Mouse (Mus musculus): ENCODE results near the gene Ttc28. TPM values are rescaled to one million over a fixed set of nuclear protein-coding genes. Genes with fewer than 3 reads are reported as not detected.

Ttc28 gene
- polyA plus RNA-seq, 1 experiment from 2014 or later = 12.9 TPM

DNA sequence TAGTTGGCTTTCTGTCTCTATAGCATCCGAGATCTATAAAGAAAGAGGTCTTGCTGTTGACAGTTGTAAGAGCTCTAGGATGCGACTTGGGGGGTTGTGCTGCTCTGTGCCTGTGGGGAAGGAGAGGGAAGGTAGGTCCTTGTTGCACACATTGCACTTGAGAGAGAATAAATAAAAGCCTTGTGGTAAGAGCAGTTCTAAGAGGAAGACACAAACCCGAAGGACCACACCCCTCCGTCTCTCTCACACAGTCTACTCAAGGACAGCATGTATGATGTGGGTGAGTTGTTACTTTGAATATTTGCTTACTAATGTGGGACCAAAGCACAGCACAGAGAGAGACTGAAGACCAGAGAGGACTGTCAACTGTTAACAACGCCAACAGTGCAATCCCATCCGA lies 160.2 kb downstream of the Ttc28 start:
- DNase-seq (ENCODE audit: low spot score) (no peak), ATAC-seq (ENCODE audit: insufficient number of reproducible peaks, low FRiP score, low TSS enrichment, low read depth) (no peak)
- H3K4me1 ChIP-seq (ENCODE audit: control insufficient read depth, insufficient read depth, low read length) = peaks cover 13% of the 10 kb centered on the region
- no peaks in the 10 kb centered on the region for H3K36me3 ChIP-seq (ENCODE audit: control insufficient read depth, insufficient read depth, low read length)
- H3K27ac ChIP-seq (replicated peaks; ENCODE audit: low read depth, low read length) = no peak overlapping the region
- H3K9ac ChIP-seq (ENCODE audit: low read length) = no peak overlapping the region
- H3K4me2 ChIP-seq (ENCODE audit: low read depth, severe bottlenecking) = no peak overlapping the region
- H3K9me3 ChIP-seq (ENCODE audit: control insufficient read depth, low read length) = no peaks in the 10 kb centered on the region
- no peak overlapping the region for H3K4me3 ChIP-seq (ENCODE audit: low read depth, low read length)
- WGBS = 76% methylated on average over 6 of the region's 6 CpGs
- no peaks in the 10 kb centered on the region for H3K27me3 ChIP-seq (ENCODE audit: control insufficient read depth, insufficient read depth, low read length)

- 83% methylated on average over 5 of the region's 5 CpGs for whole genome bisulfite sequencing
- Histone ChIP-seq H3K36me3 (ENCODE audit: control insufficient read depth, insufficient read depth, low read length) (no peaks in the 10 kb centered on the region), H3K4me2 (ENCODE audit: low read depth, severe bottlenecking) (no peak overlapping the region), H3K4me3 (ENCODE audit: low read depth, low read length) (no peak overlapping the region), H3K27me3 (ENCODE audit: control insufficient read depth, insufficient read depth, low read length) (no peaks in the 10 kb centered on the region), H3K9ac (ENCODE audit: low read length) (no peak overlapping the region), H3K27ac (replicated peaks; ENCODE audit: low read depth, low read length) (no peak overlapping the region), H3K4me1 (ENCODE audit: control insufficient read depth, insufficient read depth, low read length) (peaks cover 22% of the 10 kb centered on the region), H3K9me3 (ENCODE audit: control insufficient read depth, low read length) (no peaks in the 10 kb centered on the region)
- no peak for ATAC-seq (ENCODE audit: insufficient number of reproducible peaks, low FRiP score, low TSS enrichment, low read depth)
- DNase-seq (ENCODE audit: low spot score) = no peak
These were observed 162.3 kb downstream of the Ttc28 start for GRCm38 (mm10) chr5:111041952-111042351.

DNA sequence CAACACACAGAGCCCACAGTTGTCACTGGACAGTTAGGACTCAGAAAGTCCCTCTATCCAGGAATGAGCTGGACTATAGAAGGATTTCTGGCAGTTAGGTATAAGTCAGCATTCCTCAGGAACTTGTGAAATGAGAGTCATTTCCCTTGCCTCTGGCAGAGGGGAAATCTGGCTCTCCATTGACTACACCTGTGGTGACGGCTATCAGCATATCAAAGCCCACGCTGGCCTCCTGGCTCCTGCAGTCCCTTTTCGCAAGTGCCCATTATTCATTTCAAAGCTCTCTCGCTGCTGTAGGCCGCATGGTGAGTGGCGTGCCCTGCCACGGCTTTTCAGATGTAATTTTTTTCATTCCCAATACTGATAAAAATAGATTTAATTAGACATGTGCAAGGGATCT lies 164.6 kb downstream of the Ttc28 start:
- Histone ChIP-seq H3K27me3 (ENCODE audit: control insufficient read depth, insufficient read depth, low read length) (no peaks in the 10 kb centered on the region), H3K9ac (ENCODE audit: low read length) (no peak overlapping the region), H3K9me3 (ENCODE audit: control insufficient read depth, low read length) (no peaks in the 10 kb centered on the region), H3K4me2 (ENCODE audit: low read depth, severe bottlenecking) (no peak overlapping the region), H3K4me1 (ENCODE audit: control insufficient read depth, insufficient read depth, low read length) (peaks cover 28% of the 10 kb centered on the region), H3K36me3 (ENCODE audit: control insufficient read depth, insufficient read depth, low read length) (no peaks in the 10 kb centered on the region), H3K27ac (replicated peaks; ENCODE audit: low read depth, low read length) (no peak overlapping the region), H3K4me3 (ENCODE audit: low read depth, low read length) (no peak overlapping the region)
- 6% methylated on average over 7 of the region's 7 CpGs for WGBS
- DNase-seq (ENCODE audit: low spot score) (peak; percentile 35), ATAC-seq (ENCODE audit: insufficient number of reproducible peaks, low FRiP score, low TSS enrichment, low read depth) (no peak)

- Histone ChIP-seq H3K36me3 (ENCODE audit: control insufficient read depth, insufficient read depth, low read length) (no peaks in the 10 kb centered on the region), H3K9me3 (ENCODE audit: control insufficient read depth, low read length) (no peaks in the 10 kb centered on the region), H3K4me2 (ENCODE audit: low read depth, severe bottlenecking) (no peak overlapping the region), H3K4me3 (ENCODE audit: low read depth, low read length) (no peak overlapping the region), H3K9ac (ENCODE audit: low read length) (no peak overlapping the region), H3K27ac (replicated peaks; ENCODE audit: low read depth, low read length) (no peak overlapping the region), H3K4me1 (ENCODE audit: control insufficient read depth, insufficient read depth, low read length) (peaks cover 28% of the 10 kb centered on the region), H3K27me3 (ENCODE audit: control insufficient read depth, insufficient read depth, low read length) (no peaks in the 10 kb centered on the region)
- WGBS = 69% methylated on average over 6 of the region's 6 CpGs
- ATAC-seq (ENCODE audit: insufficient number of reproducible peaks, low FRiP score, low TSS enrichment, low read depth) (no peak), DNase-seq (ENCODE audit: low spot score) (no peak)
These were observed 166.8 kb downstream of the Ttc28 start for GRCm38 (mm10) chr5:111046359-111046758.

DNA sequence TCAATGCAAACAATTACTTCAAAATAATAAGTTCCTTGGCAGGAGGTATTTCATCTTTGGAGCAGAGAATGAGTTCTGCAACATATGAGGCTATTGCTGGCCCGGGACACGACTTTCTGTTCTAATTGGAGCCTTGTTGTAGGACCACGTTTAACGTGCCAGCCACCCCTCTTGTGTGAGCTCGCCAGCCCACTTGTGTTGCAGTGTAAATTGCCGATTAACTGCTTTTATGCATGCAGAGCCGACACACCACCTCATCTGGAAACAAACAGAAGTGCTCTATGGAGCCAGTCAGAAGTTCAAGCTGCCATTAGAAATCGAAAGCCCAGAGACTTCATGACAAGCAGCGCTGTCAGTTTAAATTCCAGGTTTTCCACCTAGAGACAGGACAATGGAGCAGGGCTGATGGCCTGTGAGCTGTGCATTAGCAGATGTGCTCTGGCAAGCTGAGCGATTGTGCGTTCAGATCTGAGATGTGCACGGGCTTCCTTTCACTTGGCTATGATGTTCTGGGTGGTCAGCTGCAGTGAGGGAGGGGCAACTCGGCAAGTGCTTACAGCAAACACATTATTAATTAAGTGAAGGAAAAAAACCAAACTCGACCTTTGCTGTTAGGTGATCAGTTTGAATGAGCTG lies 167.4 kb downstream of the Ttc28 start:
- Histone ChIP-seq H3K36me3 (ENCODE audit: control insufficient read depth, insufficient read depth, low read length) (no peaks in the 10 kb centered on the region), H3K27ac (replicated peaks; ENCODE audit: low read depth, low read length) (no peak overlapping the region), H3K4me1 (ENCODE audit: control insufficient read depth, insufficient read depth, low read length) (peaks cover 28% of the 10 kb centered on the region), H3K4me3 (ENCODE audit: low read depth, low read length) (no peak overlapping the region), H3K9ac (ENCODE audit: low read length) (no peak overlapping the region), H3K27me3 (ENCODE audit: control insufficient read depth, insufficient read depth, low read length) (no peaks in the 10 kb centered on the region), H3K4me2 (ENCODE audit: low read depth, severe bottlenecking) (no peak overlapping the region), H3K9me3 (ENCODE audit: control insufficient read depth, low read length) (no peaks in the 10 kb centered on the region)
- ATAC-seq (ENCODE audit: insufficient number of reproducible peaks, low FRiP score, low TSS enrichment, low read depth) = no peak
- no peak for DNase-seq (ENCODE audit: low spot score)
- whole genome bisulfite sequencing = 42% methylated on average over 14 of the region's 14 CpGs

DNA sequence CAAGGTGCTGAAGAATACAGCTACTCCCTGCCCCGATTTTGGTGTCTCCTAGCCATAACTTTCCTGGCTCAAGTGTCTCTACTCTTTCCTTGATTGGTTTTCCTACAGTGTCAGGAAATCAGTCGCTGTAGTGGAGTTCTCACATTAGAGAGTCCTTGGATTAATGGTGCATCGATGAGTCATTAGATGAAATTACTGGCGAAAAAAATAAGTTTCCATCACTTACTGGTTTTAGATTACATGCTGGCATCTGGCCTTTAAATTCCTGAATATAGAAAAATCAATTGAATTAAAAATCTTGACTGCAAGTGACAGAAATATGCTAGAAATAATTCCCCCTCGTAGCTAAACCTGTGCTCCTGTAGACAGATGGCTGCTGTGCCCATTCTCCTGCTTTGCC lies 168.4 kb downstream of the Ttc28 start:
- H3K9ac ChIP-seq (ENCODE audit: low read length) = no peak overlapping the region
- no peak overlapping the region for H3K4me3 ChIP-seq (ENCODE audit: low read depth, low read length)
- no peaks in the 10 kb centered on the region for H3K9me3 ChIP-seq (ENCODE audit: control insufficient read depth, low read length)
- no peak for DNase-seq (ENCODE audit: low spot score)
- no peak overlapping the region for H3K27ac ChIP-seq (replicated peaks; ENCODE audit: low read depth, low read length)
- no peak overlapping the region for H3K4me2 ChIP-seq (ENCODE audit: low read depth, severe bottlenecking)
- ATAC-seq (ENCODE audit: insufficient number of reproducible peaks, low FRiP score, low TSS enrichment, low read depth) = no peak
- no peaks in the 10 kb centered on the region for H3K36me3 ChIP-seq (ENCODE audit: control insufficient read depth, insufficient read depth, low read length)
- 86% methylated on average over 5 of the region's 5 CpGs for whole genome bisulfite sequencing
- peaks cover 28% of the 10 kb centered on the region for H3K4me1 ChIP-seq (ENCODE audit: control insufficient read depth, insufficient read depth, low read length)
- H3K27me3 ChIP-seq (ENCODE audit: control insufficient read depth, insufficient read depth, low read length) = no peaks in the 10 kb centered on the region

DNA sequence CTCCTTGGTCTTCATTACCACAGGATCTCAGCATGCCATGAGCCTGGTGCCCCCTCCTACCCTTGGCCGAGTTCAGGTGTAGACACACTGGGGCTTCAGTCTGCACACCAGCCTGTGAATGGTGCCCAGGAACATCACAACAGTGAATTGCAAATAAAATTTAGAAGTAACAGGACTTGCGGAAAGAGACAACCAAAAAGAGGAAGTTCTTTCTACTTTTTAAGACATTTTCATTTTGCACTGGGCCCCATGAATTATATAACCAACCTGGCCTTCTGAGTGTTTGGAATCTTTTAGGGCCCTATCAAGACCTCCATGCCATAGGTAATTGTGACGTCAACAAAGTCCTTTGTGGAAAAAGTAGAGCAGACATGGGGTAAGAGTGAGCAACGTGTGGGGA lies 170.0 kb downstream of the Ttc28 start:
- no peak overlapping the region for H3K4me3 ChIP-seq (ENCODE audit: low read depth, low read length)
- no peaks in the 10 kb centered on the region for H3K27me3 ChIP-seq (ENCODE audit: control insufficient read depth, insufficient read depth, low read length)
- ATAC-seq (ENCODE audit: insufficient number of reproducible peaks, low FRiP score, low TSS enrichment, low read depth) (no peak), DNase-seq (ENCODE audit: low spot score) (no peak)
- no peaks in the 10 kb centered on the region for H3K36me3 ChIP-seq (ENCODE audit: control insufficient read depth, insufficient read depth, low read length)
- H3K9me3 ChIP-seq (ENCODE audit: control insufficient read depth, low read length) = no peaks in the 10 kb centered on the region
- no peak overlapping the region for H3K27ac ChIP-seq (replicated peaks; ENCODE audit: low read depth, low read length)
- peaks cover 19% of the 10 kb centered on the region for H3K4me1 ChIP-seq (ENCODE audit: control insufficient read depth, insufficient read depth, low read length)
- H3K4me2 ChIP-seq (ENCODE audit: low read depth, severe bottlenecking) = no peak overlapping the region
- no peak overlapping the region for H3K9ac ChIP-seq (ENCODE audit: low read length)
- 91% methylated on average over 4 of the region's 4 CpGs for WGBS

- ATAC-seq (ENCODE audit: insufficient number of reproducible peaks, low FRiP score, low TSS enrichment, low read depth) = no peak
- DNase-seq (ENCODE audit: low spot score) = no peak
- no peaks in the 10 kb centered on the region for H3K36me3 ChIP-seq (ENCODE audit: control insufficient read depth, insufficient read depth, low read length)
- H3K9me3 ChIP-seq (ENCODE audit: control insufficient read depth, low read length) = no peaks in the 10 kb centered on the region
- no peak overlapping the region for H3K4me3 ChIP-seq (ENCODE audit: low read depth, low read length)
- no peak overlapping the region for H3K27ac ChIP-seq (replicated peaks; ENCODE audit: low read depth, low read length)
- H3K27me3 ChIP-seq (ENCODE audit: control insufficient read depth, insufficient read depth, low read length) = no peaks in the 10 kb centered on the region
- H3K4me1 ChIP-seq (ENCODE audit: control insufficient read depth, insufficient read depth, low read length) = peaks cover 14% of the 10 kb centered on the region
- H3K4me2 ChIP-seq (ENCODE audit: low read depth, severe bottlenecking) = no peak overlapping the region
- no peak overlapping the region for H3K9ac ChIP-seq (ENCODE audit: low read length)
- WGBS = 89% methylated on average over 9 of the region's 9 CpGs
These were observed 170.5 kb downstream of the Ttc28 start for GRCm38 (mm10) chr5:111050135-111050534.

- no peaks in the 10 kb centered on the region for H3K27me3 ChIP-seq (ENCODE audit: control insufficient read depth, insufficient read depth, low read length)
- no peak overlapping the region for H3K4me3 ChIP-seq (ENCODE audit: low read depth, low read length)
- no peaks in the 10 kb centered on the region for H3K9me3 ChIP-seq (ENCODE audit: control insufficient read depth, low read length)
- H3K4me1 ChIP-seq (ENCODE audit: control insufficient read depth, insufficient read depth, low read length) = peaks cover 15% of the 10 kb centered on the region; the same call in 1 of the 2 replicates
- H3K27ac ChIP-seq (replicated peaks; ENCODE audit: low read depth, low read length) = no peak overlapping the region
- no peak overlapping the region for H3K9ac ChIP-seq (ENCODE audit: low read length)
- DNase-seq (ENCODE audit: low spot score) (no peak), ATAC-seq (ENCODE audit: insufficient number of reproducible peaks, low FRiP score, low TSS enrichment, low read depth) (no peak)
- no peaks in the 10 kb centered on the region for H3K36me3 ChIP-seq (ENCODE audit: control insufficient read depth, insufficient read depth, low read length)
- H3K4me2 ChIP-seq (ENCODE audit: low read depth, severe bottlenecking) = no peak overlapping the region
- 83% methylated on average over 9 of the region's 9 CpGs for WGBS
These were observed 174.8 kb downstream of the Ttc28 start for GRCm38 (mm10) chr5:111054380-111054779.
